Comparison of ENCODE assay signal across 13 mouse cellular contexts in genomic region chr17:28170460-28171305, GRCm38 (mm10). TPM values are rescaled to one million over a fixed set of nuclear protein-coding genes. Genes with fewer than 3 reads are reported as not detected.
DNase-seq lines count a peak whose midpoint lies in the region; TF ChIP-seq lines count a peak whose summit lies in the region.
"Had no signal": no experiment of that assay in that cellular context is flagged by ENCODE, and none has a peak within 500 bp of the region (broad histone marks: within the 10 kb centered on the region; RNA-seq: fewer than 3 reads in every experiment).

No protein-coding gene starts in this region.

- no peak overlapping the region for H3K4me3 ChIP-seq in layer of hippocampus, adult 2 months
- H3K4me3 ChIP-seq: forebrain, embryonic 12.5 days had no signal

- peak; percentile 76 for DNase-seq in adrenal gland, adult 2 months
- no peak for DNase-seq in adrenal gland, postnatal 4 days (ENCODE audit: low spot score in 2 of 2)
- DNase-seq in layer of hippocampus, adult 2 months (ENCODE audit: low spot score in 2 of 2): no peak
- no peak for DNase-seq in layer of hippocampus, postnatal 36 days
- DNase-seq in NIH3T3 (ENCODE audit: low read depth): peak; percentile 93
- DNase-seq in telencephalon, adult 2 months (ENCODE audit: low read depth, low spot score): peak; percentile 53
- no peak for DNase-seq in B cell, adult 2 months
- DNase-seq in gastrocnemius, adult 8-10 months (ENCODE audit: low spot score in 2 of 2): no peak
- DNase-seq: embryo, embryonic 11 days; heart, postnatal 4 days; lung, postnatal 4 days had no signal

- TF ChIP-seq CTCF in layer of hippocampus, adult 2 months (conservative IDR thresholded peaks at IDR 0.05): no peak

- peak overlapping the region; percentile 70 for H3K27ac ChIP-seq in layer of hippocampus, adult 2 months
- H3K27ac ChIP-seq: forebrain, embryonic 12.5 days had no signal

RNA-seq across cellular contexts. Expression of gene Zfp523, which starts 6.2 kb away (rescaled TPM):
- total RNA-seq in adrenal gland, adult 2 months (2021): 10 to 100 TPM; 31.3 to 39.2 TPM
- 118 and 122 TPM in 2 replicates for polyA plus RNA-seq in adrenal gland, adult 2 months (2012; rRNA removed)
- 10 to 100 TPM; 54.7 to 56.9 TPM for total RNA-seq in adrenal gland, postnatal 4 days (2021)
- total RNA-seq in layer of hippocampus, adult 2 months (2021): 100 to 1,000 TPM; 104 to 106 TPM
- 100 to 1,000 TPM; 101 to 112 TPM for total RNA-seq in layer of hippocampus, postnatal 36 days (2021)
- 10 to 100 TPM; 13.0 to 19.2 (median 16.7) TPM for total RNA-seq in gastrocnemius, adult 8-10 months (2022)

RNA-seq across cellular contexts. Expression of gene Scube3, which starts 28.7 kb away (rescaled TPM):
- total RNA-seq in adrenal gland, adult 2 months (2021): 10 to 100 TPM in 1 of 2 experiments, 1 to 10 TPM in 1; 9.8 to 16.7 TPM
- polyA plus RNA-seq in adrenal gland, adult 2 months (2012; rRNA removed): 28.1 and 33.1 TPM in 2 replicates
- 10 to 100 TPM; 45.5 to 55.6 TPM for total RNA-seq in adrenal gland, postnatal 4 days (2021)
- total RNA-seq in layer of hippocampus, adult 2 months (2021): 1 to 10 TPM; 1.1 TPM
- 1 to 10 TPM in 1 of 2 experiments, under 1 TPM in 1; 0.96 to 1.0 TPM for total RNA-seq in layer of hippocampus, postnatal 36 days (2021)
- total RNA-seq in gastrocnemius, adult 8-10 months (2022): under 1 TPM; 0.05 to 0.46 (median 0.30) TPM
- total RNA-seq: liver, adult 2 months had no signal

RNA-seq across cellular contexts. Expression of gene Def6, which starts 36.9 kb away (rescaled TPM):
- total RNA-seq in adrenal gland, adult 2 months (2021): 1 to 10 TPM; 1.5 to 1.8 TPM
- polyA plus RNA-seq in adrenal gland, adult 2 months (2012; rRNA removed): 2.8 and 3.3 TPM in 2 replicates
- total RNA-seq in adrenal gland, postnatal 4 days (2021): 1 to 10 TPM; 4.3 to 6.7 TPM
- total RNA-seq in layer of hippocampus, adult 2 months (2021): 1 to 10 TPM; 2.4 to 2.6 TPM
- 1 to 10 TPM; 2.1 to 3.4 TPM for total RNA-seq in layer of hippocampus, postnatal 36 days (2021)
- total RNA-seq in gastrocnemius, adult 8-10 months (2022): 1 to 10 TPM in 3 of 4 experiments, under 1 TPM in 1; 0.90 to 2.1 (median 1.2) TPM

Comparison
In these comparisons a context has a peak if more than half of its experiments do, and no peak if none do; other contexts are left out.
1. DNase-seq: peak in adrenal gland, adult 2 months (single experiment), NIH3T3 (single experiment) and telencephalon, adult 2 months (single experiment); none in adrenal gland, postnatal 4 days (0 of 2), layer of hippocampus, adult 2 months (0 of 2), layer of hippocampus, postnatal 36 days (0 of 2), B cell, adult 2 months (0 of 2) and gastrocnemius, adult 8-10 months (0 of 2).
2. RNA of gene Scube3, which starts 28.7 kb away (total RNA-seq): 45.5 to 55.6 TPM in adrenal gland, postnatal 4 days and 9.8 to 16.7 TPM in adrenal gland, adult 2 months; 1.1 TPM in layer of hippocampus, adult 2 months, 0.96 to 1.0 TPM in layer of hippocampus, postnatal 36 days and 0.05 to 0.46 TPM in gastrocnemius, adult 8-10 months; every median in the first group is over 4 times any median in the second.